Mouse (Mus musculus) left cerebral cortex, adult 2 months (tissue): ENCODE data around the gene Hnrnpa3. TPM values are rescaled to one million over a fixed set of nuclear protein-coding genes. Genes with fewer than 3 reads are reported as not detected.

ENCODE experiments used
- DNase-seq, 2 experiments: peaks; one replicate each; pipeline ENCODE4 v3.0.0; 2021 to 2022; ENCODE audit warnings: low spot score in 2 of 2, mixed read lengths in 1 of 2; ENCODE audit errors: extremely low spot score in 1 of 2
- H3K27ac ChIP-seq: fragments of 200-600 bp; 2 replicates; pipeline ENCODE4 v1.8.1; 2022
- H3K4me3 ChIP-seq: fragments of 200-600 bp; 2 replicates; pipeline ENCODE4 v1.8.1; 2022
- CTCF ChIP-seq: fragments of 200-600 bp; IDR thresholded peaks from 2 replicates; pipeline ENCODE4 v1.8.1; 2022; ENCODE audit warnings: antibody characterized with exemption, mild to moderate bottlenecking, moderate library complexity
- intact Hi-C: fragments of 180-260 bp; cut with DNase I; formaldehyde crosslinking; loops from one replicate; pipeline ENCODE4 v1.15.1; 2025
- total RNA-seq, 2 experiments: library from RNA; stranded (reverse); gene quantifications; 2 replicates each; pipeline ENCODE4 v1.2.3; 2021

Hnrnpa3 gene
- total RNA-seq, 2 experiments from 2014 or later: 282 to 308 TPM

DNA sequence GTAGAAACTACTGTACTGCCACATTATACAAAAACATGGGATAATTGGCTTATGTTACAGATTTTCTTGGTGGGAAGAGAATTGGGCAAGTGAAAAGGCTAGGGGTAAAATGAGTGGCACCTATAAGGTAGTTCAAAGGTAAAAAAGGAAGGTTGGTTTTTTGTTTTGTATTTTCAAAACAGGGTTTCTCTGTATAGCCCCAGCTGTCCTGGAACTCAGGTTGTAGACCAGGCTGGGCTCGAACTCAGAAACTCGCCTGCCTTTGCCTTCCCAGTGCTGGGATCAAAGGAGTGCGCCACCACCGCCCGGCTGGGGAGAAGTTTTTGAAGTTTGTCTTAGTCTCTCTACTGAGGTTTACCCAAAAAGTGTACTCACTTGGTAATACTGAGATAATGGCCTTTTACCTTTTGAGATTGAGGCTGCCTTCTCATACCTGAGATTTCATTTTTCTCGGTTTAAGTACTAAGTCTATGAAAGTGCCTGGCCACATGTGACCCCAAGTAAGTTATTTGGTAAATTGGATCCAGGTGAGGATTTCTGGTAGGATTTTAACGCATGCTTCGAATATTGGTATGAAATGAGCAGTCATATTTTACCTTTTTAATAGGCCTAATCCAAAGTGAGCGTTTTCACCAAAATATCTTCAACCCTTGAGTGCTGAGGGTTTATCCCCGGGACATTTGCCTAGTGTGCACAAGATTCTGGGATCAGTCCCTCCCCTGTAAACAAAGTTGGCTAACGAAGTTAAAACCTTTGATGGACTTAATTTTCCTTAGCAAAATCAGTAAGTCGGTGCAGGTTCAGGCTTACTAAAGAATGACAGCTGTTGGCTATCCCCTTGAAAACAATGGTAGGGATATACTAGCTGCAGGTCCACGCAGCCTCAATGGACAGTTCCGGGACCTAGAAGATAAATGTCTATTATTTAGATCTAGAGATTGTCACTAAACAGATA, 10.7 kb downstream of the Hnrnpa3 start:
- Histone ChIP-seq H3K4me3 (no peak overlapping the region), H3K27ac (no peak overlapping the region)
- no peak for DNase-seq
- no peak for TF ChIP-seq CTCF
- intact Hi-C loops: no loop called here

DNA sequence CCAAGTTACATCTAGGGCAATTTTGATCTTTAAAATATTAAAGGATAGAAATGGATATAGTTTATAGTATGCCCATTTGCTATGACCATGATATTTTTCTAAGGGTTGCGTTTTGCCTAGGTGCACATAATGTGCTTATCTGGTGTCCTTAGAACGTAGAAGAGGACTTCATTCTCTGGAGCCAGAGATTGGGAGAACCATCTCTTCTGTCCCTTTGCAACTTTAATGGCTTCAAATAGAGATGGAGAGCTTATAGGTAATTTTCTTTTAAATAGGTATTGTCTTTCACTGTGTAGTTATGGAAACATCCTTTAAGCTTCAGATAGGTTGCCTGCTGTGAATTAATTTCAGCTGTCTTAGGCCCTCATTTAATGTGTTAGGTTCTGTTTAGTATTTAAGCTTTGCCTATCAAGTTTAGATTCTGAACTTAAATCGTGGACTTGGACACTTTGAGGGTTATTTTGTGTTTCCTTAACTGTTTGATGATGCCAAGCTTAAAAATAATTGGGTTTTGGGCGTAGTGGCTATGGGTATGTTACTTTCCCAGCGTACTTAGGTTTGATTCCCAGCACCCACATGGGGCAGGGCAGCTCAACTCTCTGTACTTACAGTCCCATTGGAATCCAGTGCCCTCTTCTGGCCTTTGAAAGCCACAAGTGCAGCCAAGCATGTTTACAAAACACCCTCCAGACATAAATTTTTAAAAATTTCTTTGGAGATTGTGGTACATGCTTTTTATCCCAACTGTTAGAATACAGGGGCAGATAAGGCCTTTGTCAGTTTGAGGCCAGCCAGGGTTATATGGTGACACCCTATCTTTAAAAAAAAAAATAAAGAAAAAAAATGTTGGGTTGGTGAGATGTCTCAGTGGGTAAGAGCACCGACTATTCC, 11.6 kb downstream of the Hnrnpa3 start:
- DNase-seq: no peak
- no peak; the same call in 1 of the 2 replicates for TF ChIP-seq CTCF
- intact Hi-C loops: no loop called here

DNA sequence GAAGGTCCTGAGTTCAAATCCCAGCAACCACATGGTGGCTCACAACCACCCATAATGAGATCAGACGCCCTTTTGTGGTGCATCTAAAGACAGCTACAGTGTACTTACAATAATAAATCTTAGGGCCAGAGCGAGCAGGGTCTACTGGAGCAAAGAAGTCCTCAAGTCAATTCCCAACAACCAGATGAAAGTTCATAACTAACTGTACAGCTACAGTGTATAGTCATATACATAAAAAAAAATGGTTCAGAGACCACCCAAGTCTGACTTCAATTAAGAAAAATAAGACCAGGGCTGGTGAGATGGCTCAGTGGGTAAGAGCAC, 12.2 kb downstream of the Hnrnpa3 start:
- no peak for TF ChIP-seq CTCF
- intact Hi-C loops: no loop called here
- Histone ChIP-seq H3K4me3 (no peak overlapping the region), H3K27ac (no peak overlapping the region)
- DNase-seq: no peak

More for the DNA sequence above, 11.6 kb downstream of the Hnrnpa3 start:
- Histone ChIP-seq H3K27ac (no peak overlapping the region), H3K4me3 (no peak overlapping the region)

DNA sequence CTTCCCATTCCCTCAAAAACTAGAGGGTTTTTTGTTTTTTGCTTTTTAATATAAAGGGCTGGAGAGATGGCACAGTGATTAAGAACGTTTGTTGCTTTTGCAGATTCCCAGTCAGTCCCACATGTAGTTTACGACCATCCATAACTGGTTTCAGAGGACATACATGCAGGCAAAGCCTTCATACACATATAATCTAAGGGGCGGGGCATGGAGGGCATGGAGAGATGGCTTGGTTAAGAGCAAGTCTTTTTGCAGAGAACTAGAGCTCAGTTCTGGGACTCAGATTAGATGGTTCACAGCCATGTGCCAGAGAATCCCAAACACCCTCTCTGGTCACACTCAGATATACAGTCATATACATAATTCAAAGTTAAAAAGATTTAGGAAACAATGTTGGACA, 13.5 kb downstream of the Hnrnpa3 start:
- no peak overlapping the region for H3K4me3 ChIP-seq

DNA sequence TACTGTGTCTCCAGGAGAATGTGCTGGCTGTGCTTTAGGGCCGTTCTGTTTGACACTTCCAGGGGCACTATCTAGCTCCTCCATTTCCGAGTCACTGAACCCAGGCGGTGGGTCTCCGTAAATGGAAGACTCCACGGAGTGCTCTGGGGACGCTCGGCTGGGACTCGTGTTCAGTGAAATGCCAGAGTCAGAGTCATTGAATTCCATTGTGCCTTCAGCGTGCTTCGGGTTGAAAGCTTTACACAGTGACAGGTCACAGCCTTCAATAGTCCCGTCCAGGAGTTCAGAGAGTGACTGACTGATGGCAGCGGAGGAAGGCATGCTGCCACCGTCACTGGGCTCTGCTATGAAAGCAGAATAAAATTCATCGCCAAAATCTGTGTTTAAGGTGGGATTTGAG, 17.5 kb downstream of the Hnrnpa3 start:
- H3K4me3 ChIP-seq: no peak overlapping the region
- no peak for DNase-seq
- no peak for TF ChIP-seq CTCF
- H3K27ac ChIP-seq: no peak overlapping the region
- intact Hi-C loops: no loop called here

More for the DNA sequence above, 13.5 kb downstream of the Hnrnpa3 start:
- intact Hi-C loops: no loop called here
- no peak for TF ChIP-seq CTCF
- DNase-seq: no peak
- no peak overlapping the region for H3K27ac ChIP-seq

GRCm38 (mm10) chr2:75679947-75680346, 20.9 kb downstream of the Hnrnpa3 start:
- DNase-seq: no peak
- Histone ChIP-seq H3K4me3 (no peak overlapping the region), H3K27ac (no peak overlapping the region)
- TF ChIP-seq CTCF: no peak
- intact Hi-C loops: loop anchor here (5.0 kb wide), 1 partner anchor 102 kb away; no protein-coding TSS in a partner anchor

DNA sequence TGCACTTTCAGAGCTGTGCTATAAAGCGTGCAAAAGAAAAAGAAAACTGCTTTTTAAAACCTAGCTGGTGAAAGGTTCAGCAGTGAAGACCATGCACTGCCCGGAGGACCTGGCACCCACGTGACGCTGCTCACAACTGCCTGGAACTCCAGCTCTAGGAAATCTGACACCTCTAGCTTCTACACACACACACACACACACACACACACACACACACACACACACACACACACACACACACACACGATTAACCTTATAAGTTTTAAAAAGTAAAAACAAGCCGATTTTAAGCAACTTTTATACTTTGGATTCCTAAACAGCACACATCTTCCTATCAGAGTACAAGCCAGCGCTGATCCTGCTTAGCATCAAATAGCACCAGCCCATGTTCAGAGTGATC, 22.4 kb downstream of the Hnrnpa3 start:
- H3K27ac ChIP-seq: no peak overlapping the region
- no peak for DNase-seq
- intact Hi-C loops: loop anchor here (5.0 kb wide), 1 partner anchor 101 kb away; no protein-coding TSS in a partner anchor
- H3K4me3 ChIP-seq: no peak overlapping the region
- TF ChIP-seq CTCF: no peak

- no peak for DNase-seq
- intact Hi-C loops: loop anchor here (5.0 kb wide), 1 partner anchor 99 kb away; no protein-coding TSS in a partner anchor
- H3K27ac ChIP-seq: no peak overlapping the region
- no peak for TF ChIP-seq CTCF
- H3K4me3 ChIP-seq: no peak overlapping the region
Observed at GRCm38 (mm10) chr2:75682978-75683709, 24.1 kb downstream of the Hnrnpa3 start.

- no peak overlapping the region for H3K27ac ChIP-seq
- intact Hi-C loops: loop anchor here (5.0 kb wide), 1 partner anchor 98 kb away; no protein-coding TSS in a partner anchor
- TF ChIP-seq CTCF: no peak
Observed at GRCm38 (mm10) chr2:75684526-75684925, 25.5 kb downstream of the Hnrnpa3 start.

DNA sequence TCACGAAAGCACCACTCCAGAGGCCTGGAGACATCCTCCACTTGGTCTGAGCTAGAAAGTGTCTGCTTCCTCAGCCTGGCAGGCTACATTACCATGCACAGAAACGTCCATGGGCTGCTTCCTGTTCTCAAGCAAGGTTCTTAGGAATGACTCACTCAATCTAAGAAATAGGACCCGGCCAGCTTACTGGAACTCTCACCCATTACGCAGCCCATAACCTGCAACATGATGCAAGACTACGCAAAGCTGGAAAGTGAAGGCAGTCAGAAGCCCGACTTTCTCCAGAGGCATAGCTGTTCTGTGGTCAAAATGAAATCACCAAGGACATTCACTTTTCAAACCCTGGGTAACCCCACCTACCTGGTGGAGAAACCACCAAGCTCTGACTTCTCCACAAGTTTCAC, 26.4 kb downstream of the Hnrnpa3 start:
- no peak overlapping the region for H3K27ac ChIP-seq

More at GRCm38 (mm10) chr2:75684526-75684925, 25.5 kb downstream of the Hnrnpa3 start:
- no peak overlapping the region for H3K4me3 ChIP-seq
- DNase-seq: no peak

DNA sequence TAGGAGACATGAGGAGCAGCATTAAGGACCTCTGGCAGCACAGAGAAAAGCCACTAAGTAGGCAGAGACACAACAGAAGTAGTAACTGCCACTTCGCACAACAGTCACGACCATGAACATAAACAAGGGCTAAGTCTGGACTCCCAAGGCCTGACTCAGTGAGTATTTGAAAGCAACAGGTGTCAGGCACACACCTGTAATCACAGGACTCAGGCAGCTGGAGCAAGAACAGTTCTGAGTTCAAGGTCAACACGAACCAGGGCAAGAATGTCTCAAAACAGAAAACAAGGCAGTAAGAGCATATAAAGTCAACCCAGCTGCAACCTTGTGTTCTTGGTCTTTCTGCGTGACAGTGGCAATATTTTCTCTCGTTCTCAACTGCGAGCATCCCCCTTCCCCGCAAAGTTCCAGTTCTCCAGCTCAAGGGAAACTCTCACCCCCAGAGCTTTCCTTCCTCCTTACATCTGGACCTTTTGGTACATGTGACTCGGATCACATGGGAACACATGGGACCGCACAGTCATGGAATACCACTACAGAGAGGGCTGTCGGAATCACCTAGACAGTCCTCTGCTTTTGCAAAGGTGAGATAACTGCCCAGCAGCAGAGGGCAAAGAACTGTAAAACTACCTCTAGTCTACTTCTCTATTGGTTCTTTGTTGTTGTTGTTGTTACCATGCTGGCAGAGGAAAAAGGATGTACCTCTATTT, 28.1 kb downstream of the Hnrnpa3 start:
- no peak for DNase-seq
- intact Hi-C loops: no loop called here
- Histone ChIP-seq H3K27ac (no peak overlapping the region), H3K4me3 (no peak overlapping the region)
- TF ChIP-seq CTCF: no peak

More for the DNA sequence above, 26.4 kb downstream of the Hnrnpa3 start:
- no peak for DNase-seq
- intact Hi-C loops: no loop called here
- H3K4me3 ChIP-seq: no peak overlapping the region
- no peak for TF ChIP-seq CTCF
